Mouse (Mus musculus): ENCODE measurements around the gene Sobp.

GRCm38 (mm10) chr10:43041794-43042193 is 132.5 kb downstream of the Sobp start:
- TF ChIP-seq CTCF (IDR thresholded peaks at IDR 0.05; ENCODE audit: borderline replicate concordance, insufficient read depth, low read depth, low read length) (no peak), POLR2A (IDR thresholded peaks at IDR 0.05; ENCODE audit: borderline replicate concordance, insufficient read depth, low read length) (no peak)

Data from cerebellum, adult 2 months (tissue).